Comparison of ENCODE assay signal across 11 mouse cellular contexts in genomic region chr6:37336381-37336780, GRCm38 (mm10). TPM values are rescaled to one million over a fixed set of nuclear protein-coding genes. Genes with fewer than 3 reads are reported as not detected.
DNase-seq lines count a peak whose midpoint lies in the region; ATAC-seq lines count a peak whose summit lies in the region.
"Had no signal": no experiment of that assay in that cellular context is flagged by ENCODE, and none has a peak within 500 bp of the region (broad histone marks: within the 10 kb centered on the region; RNA-seq: fewer than 3 reads in every experiment).

No protein-coding gene starts in this region.

- DNase-seq in kidney, postnatal 4 days: no peak
- no peak for DNase-seq in right cerebral cortex, postnatal 4 days
- DNase-seq in thymus, postnatal 10 days (ENCODE audit: low spot score in 2 of 2): no peak
- DNase-seq: left cerebral cortex, postnatal 4 days; thymus, adult 18-20 months had no signal

- H3K4me2 ChIP-seq in kidney, embryonic 15.5 days: no peak overlapping the region
- H3K4me2 ChIP-seq in embryonic facial prominence, embryonic 12.5 days (replicated peaks): no peak overlapping the region
- H3K4me2 ChIP-seq in hindbrain, embryonic 12.5 days (replicated peaks): no peak overlapping the region
- H3K4me2 ChIP-seq in midbrain, embryonic 15.5 days: no peak overlapping the region

- H3K27ac ChIP-seq in kidney, embryonic 15.5 days: peak overlapping the region; percentile 15; the same call in 1 of the 2 replicates
- H3K27ac ChIP-seq in embryonic facial prominence, embryonic 12.5 days: peak overlapping the region; percentile 66; the same call in 1 of the 2 replicates
- H3K27ac ChIP-seq in hindbrain, embryonic 12.5 days: peak overlapping the region; percentile 12; the same call in 1 of the 2 replicates
- H3K27ac ChIP-seq in midbrain, embryonic 15.5 days: peak overlapping the region; percentile 10; the same call in 1 of the 2 replicates

- no peaks in the 10 kb centered on the region for H3K27me3 ChIP-seq in kidney, embryonic 15.5 days
- no peaks in the 10 kb centered on the region for H3K27me3 ChIP-seq in embryonic facial prominence, embryonic 12.5 days
- H3K27me3 ChIP-seq in hindbrain, embryonic 12.5 days: no peaks in the 10 kb centered on the region
- no peaks in the 10 kb centered on the region for H3K27me3 ChIP-seq in midbrain, embryonic 15.5 days (replicated peaks)
- H3K27me3 ChIP-seq: CH12.LX had no signal

- H3K36me3 ChIP-seq in kidney, embryonic 15.5 days: peaks cover 84% of the 10 kb centered on the region
- peaks cover 54% of the 10 kb centered on the region for H3K36me3 ChIP-seq in embryonic facial prominence, embryonic 12.5 days
- no peaks in the 10 kb centered on the region for H3K36me3 ChIP-seq in hindbrain, embryonic 12.5 days
- H3K36me3 ChIP-seq in midbrain, embryonic 15.5 days (replicated peaks): no peaks in the 10 kb centered on the region

- WGBS in kidney, embryonic 15.5 days: 71% methylated on average over 7 of the region's 7 CpGs
- 63% methylated on average over 7 of the region's 7 CpGs for WGBS in embryonic facial prominence, embryonic 12.5 days
- 63% methylated on average over 7 of the region's 7 CpGs for WGBS in hindbrain, embryonic 12.5 days
- WGBS in midbrain, embryonic 15.5 days: 50% methylated on average over 7 of the region's 7 CpGs

- no peak overlapping the region for H3K9ac ChIP-seq in kidney, embryonic 15.5 days
- H3K9ac ChIP-seq in embryonic facial prominence, embryonic 12.5 days: no peak overlapping the region
- H3K9ac ChIP-seq in hindbrain, embryonic 12.5 days: no peak overlapping the region
- H3K9ac ChIP-seq in midbrain, embryonic 15.5 days: no peak overlapping the region

- peaks cover 26% of the 10 kb centered on the region for H3K4me1 ChIP-seq in kidney, embryonic 15.5 days
- peaks cover 8% of the 10 kb centered on the region; the same call in 1 of the 2 replicates for H3K4me1 ChIP-seq in embryonic facial prominence, embryonic 12.5 days
- H3K4me1 ChIP-seq in hindbrain, embryonic 12.5 days: 0 out of 2 replicates have a peak, but pooled peaks cover 7% of the 10 kb centered on the region
- H3K4me1 ChIP-seq in midbrain, embryonic 15.5 days: peaks cover 17% of the 10 kb centered on the region

- H3K4me3 ChIP-seq in kidney, embryonic 15.5 days (replicated peaks): no peak overlapping the region
- H3K4me3 ChIP-seq in embryonic facial prominence, embryonic 12.5 days: no peak overlapping the region
- no peak overlapping the region for H3K4me3 ChIP-seq in hindbrain, embryonic 12.5 days
- no peak overlapping the region for H3K4me3 ChIP-seq in midbrain, embryonic 15.5 days

- ATAC-seq in kidney, embryonic 15.5 days (replicated peaks; ENCODE audit: low FRiP score): no peak
- ATAC-seq in embryonic facial prominence, embryonic 12.5 days (ENCODE audit: insufficient number of reproducible peaks, insufficient read depth, low FRiP score, low TSS enrichment): 0 out of 2 replicates have a peak, but pooled peaks have one; percentile 62
- no peak for ATAC-seq in hindbrain, embryonic 12.5 days (ENCODE audit: low FRiP score)
- ATAC-seq in midbrain, embryonic 15.5 days (replicated peaks): peak; percentile 53; the same call in 1 of the 2 replicates
- no peak for ATAC-seq in megakaryocyte, adult 5-6 weeks (ENCODE audit: poor library complexity, severe bottlenecking)

- H3K9me3 ChIP-seq in kidney, embryonic 15.5 days (replicated peaks): no peaks in the 10 kb centered on the region
- H3K9me3 ChIP-seq in embryonic facial prominence, embryonic 12.5 days: no peaks in the 10 kb centered on the region
- H3K9me3 ChIP-seq in hindbrain, embryonic 12.5 days (replicated peaks): no peaks in the 10 kb centered on the region
- H3K9me3 ChIP-seq in midbrain, embryonic 15.5 days: no peaks in the 10 kb centered on the region

RNA-seq across cellular contexts. Expression of gene Dgki, which starts 36.4 kb away (rescaled TPM):
- 0.39 and 0.55 TPM in 2 replicates for polyA plus RNA-seq in kidney, embryonic 15.5 days (2015; fragmentation: Nextera tagmentation; extraction: Ambion mirVana)
- polyA plus RNA-seq in embryonic facial prominence, embryonic 12.5 days (2016; fragmentation: Nextera tagmentation; extraction: Ambion mirVana): 1.2 and 1.3 TPM in 2 replicates
- 4.2 and 4.4 TPM in 2 replicates for polyA plus RNA-seq in hindbrain, embryonic 12.5 days (2016; fragmentation: Nextera tagmentation; extraction: Ambion mirVana)
- 6.9 and 8.9 TPM in 2 replicates for polyA plus RNA-seq in midbrain, embryonic 15.5 days (2015; fragmentation: Nextera tagmentation; extraction: Ambion mirVana)
- total RNA-seq in megakaryocyte, adult 5-6 weeks (2015): 0.11 TPM in 1 of 2 replicates, not detected in the other
- total RNA-seq in megakaryocyte, adult 5-6 weeks (2017): not detected in 2 replicates

Comparison
In these comparisons a context has a peak if more than half of its experiments do, and no peak if none do; other contexts are left out.
1. ATAC-seq: peak in embryonic facial prominence, embryonic 12.5 days (single experiment) and midbrain, embryonic 15.5 days (single experiment); none in kidney, embryonic 15.5 days (single experiment), hindbrain, embryonic 12.5 days (single experiment) and megakaryocyte, adult 5-6 weeks (single experiment).
2. H3K27ac ChIP-seq: peak in every context shown above with its lines; median percentile 66 in embryonic facial prominence, embryonic 12.5 days; 15 in kidney, embryonic 15.5 days; 12 in hindbrain, embryonic 12.5 days; 10 in midbrain, embryonic 15.5 days.